ENCODE assay signal across 8 mouse cellular contexts in the genomic region with DNA sequence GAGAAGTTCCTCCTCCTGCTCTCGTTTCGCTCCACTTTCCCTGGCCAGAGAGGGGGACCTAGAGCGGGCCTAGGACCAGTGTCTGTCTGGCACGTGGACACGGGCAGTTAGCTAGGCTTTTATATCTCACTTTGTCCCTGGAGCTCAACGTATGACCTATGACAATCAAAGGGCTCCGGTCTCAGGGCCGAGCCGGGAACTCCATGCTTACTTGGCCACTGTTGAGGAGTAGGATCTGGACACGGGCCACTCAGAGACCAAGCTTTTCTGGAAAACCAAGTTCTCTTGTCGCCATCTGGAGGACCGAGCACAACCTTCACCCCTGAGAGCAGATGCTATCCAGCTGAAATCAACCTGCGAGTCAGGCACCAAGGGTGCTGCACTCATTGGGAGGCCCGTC. TPM values are rescaled to one million over a fixed set of nuclear protein-coding genes. Genes with fewer than 3 reads are reported as not detected.
DNase-seq lines count a peak whose midpoint lies in the region; ATAC-seq and TF ChIP-seq lines count a peak whose summit lies in the region.

No protein-coding gene starts in this region.

- no peak for ATAC-seq in embryonic facial prominence, embryonic 15.5 days (ENCODE audit: insufficient number of reproducible peaks, low FRiP score, low TSS enrichment, low read depth)
- ATAC-seq in heart, embryonic 15.5 days (replicated peaks; ENCODE audit: insufficient number of reproducible peaks, insufficient read depth, low FRiP score, low read depth): no peak
- peak; percentile 57; the same call in 1 of the 2 replicates for ATAC-seq in stomach, embryonic 14.5 days (ENCODE audit: insufficient number of reproducible peaks, insufficient read depth, low FRiP score, low read depth)

- H3K9ac ChIP-seq in ES-E14 (ENCODE audit: insufficient read depth, low read depth, low read length, poor library complexity, severe bottlenecking): peak overlapping the region; percentile 64; the same call in 1 of the 2 replicates
- peak overlapping the region; percentile 45 for H3K9ac ChIP-seq in embryonic facial prominence, embryonic 15.5 days
- H3K9ac ChIP-seq in heart, embryonic 15.5 days: 0 out of 2 replicates have a peak overlapping the region, but pooled peaks have one; percentile 66
- H3K9ac ChIP-seq in stomach, embryonic 14.5 days (replicated peaks; ENCODE audit: low read depth, low read length): 0 out of 2 replicates have a peak overlapping the region, but pooled peaks have one; percentile 2

- H3K4me2 ChIP-seq in embryonic facial prominence, embryonic 15.5 days (replicated peaks): peak overlapping the region; percentile 96
- H3K4me2 ChIP-seq in heart, embryonic 15.5 days: peak overlapping the region; percentile 96
- H3K4me2 ChIP-seq in stomach, embryonic 14.5 days (replicated peaks; ENCODE audit: low read depth, low read length): peak overlapping the region; percentile 76

- H3K36me3 ChIP-seq in ES-E14 (ENCODE audit: control insufficient read depth, insufficient read depth, low read length, poor library complexity, severe bottlenecking): no peaks in the 10 kb centered on the region
- no peaks in the 10 kb centered on the region for H3K36me3 ChIP-seq in embryonic facial prominence, embryonic 15.5 days
- no peaks in the 10 kb centered on the region for H3K36me3 ChIP-seq in heart, embryonic 15.5 days
- no peaks in the 10 kb centered on the region for H3K36me3 ChIP-seq in stomach, embryonic 14.5 days (ENCODE audit: control insufficient read depth, insufficient read depth, low read length)

- H3K4me1 ChIP-seq in ES-E14 (ENCODE audit: control insufficient read depth in 2 of 2, insufficient read depth in 2 of 2, low read length in 2 of 2, poor library complexity in 1 of 2): peaks cover 11 to 19% of the 10 kb centered on the region in 2 experiments; a peak in 3 of 4 replicates
- H3K4me1 ChIP-seq in embryonic facial prominence, embryonic 15.5 days: peaks cover 14% of the 10 kb centered on the region
- peaks cover 27% of the 10 kb centered on the region for H3K4me1 ChIP-seq in heart, embryonic 15.5 days (replicated peaks)
- H3K4me1 ChIP-seq in stomach, embryonic 14.5 days (ENCODE audit: control insufficient read depth, insufficient read depth, low read length): peaks cover 14% of the 10 kb centered on the region; the same call in 1 of the 2 replicates

- WGBS in embryonic facial prominence, embryonic 15.5 days: 10% methylated on average over 14 of the region's 14 CpGs
- 10% methylated on average over 14 of the region's 14 CpGs for WGBS in heart, embryonic 15.5 days
- 11% methylated on average over 14 of the region's 14 CpGs for WGBS in stomach, embryonic 14.5 days

- DNase-seq in ES-E14 (ENCODE audit: low read depth, low spot score): no peak
- DNase-seq in adrenal gland, postnatal 25 days: peak; percentile 58
- DNase-seq in kidney, postnatal 10 days: peak; percentile 81
- DNase-seq in lung, postnatal 4 days: peak; percentile 72 to 73
- DNase-seq in spleen, postnatal 14 days (ENCODE audit: low spot score in 2 of 2): no peak

- peak overlapping the region; percentile 71; the same call in 1 of the 2 replicates for H3K27ac ChIP-seq in ES-E14 (ENCODE audit: insufficient read depth, low read depth, low read length, poor library complexity, severe bottlenecking)
- no peak overlapping the region for H3K27ac ChIP-seq in embryonic facial prominence, embryonic 15.5 days (replicated peaks)
- H3K27ac ChIP-seq in heart, embryonic 15.5 days: no peak overlapping the region
- no peak overlapping the region for H3K27ac ChIP-seq in stomach, embryonic 14.5 days (ENCODE audit: low read length)

- H3K9me3 ChIP-seq in ES-E14 (ENCODE audit: control insufficient read depth, insufficient read depth, low read depth, low read length): no peaks in the 10 kb centered on the region
- no peaks in the 10 kb centered on the region for H3K9me3 ChIP-seq in embryonic facial prominence, embryonic 15.5 days (replicated peaks)
- no peaks in the 10 kb centered on the region for H3K9me3 ChIP-seq in heart, embryonic 15.5 days (replicated peaks)
- no peaks in the 10 kb centered on the region for H3K9me3 ChIP-seq in stomach, embryonic 14.5 days (ENCODE audit: control insufficient read depth, low read depth, low read length)

- no peaks in the 10 kb centered on the region for H3K27me3 ChIP-seq in embryonic facial prominence, embryonic 15.5 days
- H3K27me3 ChIP-seq in heart, embryonic 15.5 days: peaks cover 8% of the 10 kb centered on the region; the same call in 1 of the 2 replicates
- H3K27me3 ChIP-seq in stomach, embryonic 14.5 days (ENCODE audit: control insufficient read depth, insufficient read depth, low read length): no peaks in the 10 kb centered on the region

- in situ Hi-C loops in ES-E14 (cut with MboI; ENCODE audit: low sequenced_read_pairs in 2 of 2, unreplicated experiment in 2 of 2): loop anchor here in 1 of 2 experiments (25.0 kb wide), 1 partner anchor 207 kb away; a partner anchor contains a TSS

- peak overlapping the region; percentile 50 to 60 for H3K4me3 ChIP-seq in ES-E14 (ENCODE audit: insufficient read depth in 1 of 2, low read depth in 1 of 2, low read length in 2 of 2, poor library complexity in 1 of 2, severe bottlenecking in 1 of 2)
- peak overlapping the region; percentile 53 for H3K4me3 ChIP-seq in embryonic facial prominence, embryonic 15.5 days (replicated peaks)
- H3K4me3 ChIP-seq in heart, embryonic 15.5 days: peak overlapping the region; percentile 55
- H3K4me3 ChIP-seq in stomach, embryonic 14.5 days (ENCODE audit: low read depth, low read length): peak overlapping the region; percentile 31; the same call in 1 of the 2 replicates

TF ChIP-seq in ES-E14, 5 proteins besides CTCF, POLR2A, EP300 and RAD21:
- TF ChIP-seq ZNF384 (IDR thresholded peaks at IDR 0.05; ENCODE audit: low read depth, low read length) (no peak), CHD2 (IDR thresholded peaks at IDR 0.05; ENCODE audit: low read depth, low read length) (no peak), HCFC1 (IDR thresholded peaks at IDR 0.05; ENCODE audit: borderline replicate concordance, insufficient read depth, low read length) (no peak), ZC3H11A (IDR thresholded peaks at IDR 0.05; ENCODE audit: borderline replicate concordance, low read depth, low read length) (no peak), MAFK (IDR thresholded peaks at IDR 0.05; ENCODE audit: insufficient read depth, low read depth, low read length) (no peak)

RNA-seq across cellular contexts. Expression of a gene that starts 6.1 kb away (rescaled TPM):
- 9.5 and 15.7 TPM in 2 replicates for total RNA-seq in ES-E14 (2012; rRNA removed)
- 12.1 and 12.3 TPM in 2 replicates for total RNA-seq in adrenal gland, postnatal 25 days (2021)
- 30.8 and 32.3 TPM in 2 replicates for polyA plus RNA-seq in embryonic facial prominence, embryonic 15.5 days (2015; fragmentation: Nextera tagmentation; extraction: Ambion mirVana)
- polyA plus RNA-seq in heart, embryonic 15.5 days (2015; fragmentation: Nextera tagmentation; extraction: Ambion mirVana): 26.0 and 33.0 TPM in 2 replicates
- polyA plus RNA-seq in stomach, embryonic 14.5 days (2014; fragmentation: Nextera tagmentation; extraction: Ambion mirVana): 41.4 and 44.5 TPM in 2 replicates

RNA-seq across cellular contexts. Expression of a gene that starts 44.4 kb away (rescaled TPM):
- total RNA-seq in ES-E14 (2012; rRNA removed): 1.6 and 2.6 TPM in 2 replicates
- total RNA-seq in adrenal gland, postnatal 25 days (2021): 1.1 and 1.6 TPM in 2 replicates
- 1.0 TPM in 2 replicates for polyA plus RNA-seq in embryonic facial prominence, embryonic 15.5 days (2015; fragmentation: Nextera tagmentation; extraction: Ambion mirVana)
- 2.0 and 3.6 TPM in 2 replicates for polyA plus RNA-seq in heart, embryonic 15.5 days (2015; fragmentation: Nextera tagmentation; extraction: Ambion mirVana)
- 12.6 and 13.2 TPM in 2 replicates for polyA plus RNA-seq in stomach, embryonic 14.5 days (2014; fragmentation: Nextera tagmentation; extraction: Ambion mirVana)

RNA-seq across cellular contexts. Expression of a gene that starts 55.4 kb away (rescaled TPM):
- total RNA-seq in ES-E14 (2012; rRNA removed): 139 and 187 TPM in 2 replicates
- total RNA-seq in adrenal gland, postnatal 25 days (2021): 161 and 183 TPM in 2 replicates
- polyA plus RNA-seq in embryonic facial prominence, embryonic 15.5 days (2015; fragmentation: Nextera tagmentation; extraction: Ambion mirVana): 188 and 196 TPM in 2 replicates
- polyA plus RNA-seq in heart, embryonic 15.5 days (2015; fragmentation: Nextera tagmentation; extraction: Ambion mirVana): 287 and 387 TPM in 2 replicates
- polyA plus RNA-seq in stomach, embryonic 14.5 days (2014; fragmentation: Nextera tagmentation; extraction: Ambion mirVana): 179 and 203 TPM in 2 replicates

Comparison
In these comparisons a context has a peak if more than half of its experiments do, and no peak if none do; other contexts are left out.
1. DNase-seq: peak in adrenal gland, postnatal 25 days (single experiment), kidney, postnatal 10 days (single experiment) and lung, postnatal 4 days (2 of 2); none in ES-E14 (single experiment) and spleen, postnatal 14 days (0 of 2).
2. H3K9ac ChIP-seq: peak in every context shown above with its lines; median percentile 66 in heart, embryonic 15.5 days; 64 in ES-E14; 45 in embryonic facial prominence, embryonic 15.5 days; 2 in stomach, embryonic 14.5 days.
3. Peak in every context shown above with its lines, with median percentiles within 50 percentile points of each other: H3K4me3 ChIP-seq and H3K4me2 ChIP-seq.